Mouse (Mus musculus): Measurements from ENCODE around the gene Fbxl7.

DNA sequence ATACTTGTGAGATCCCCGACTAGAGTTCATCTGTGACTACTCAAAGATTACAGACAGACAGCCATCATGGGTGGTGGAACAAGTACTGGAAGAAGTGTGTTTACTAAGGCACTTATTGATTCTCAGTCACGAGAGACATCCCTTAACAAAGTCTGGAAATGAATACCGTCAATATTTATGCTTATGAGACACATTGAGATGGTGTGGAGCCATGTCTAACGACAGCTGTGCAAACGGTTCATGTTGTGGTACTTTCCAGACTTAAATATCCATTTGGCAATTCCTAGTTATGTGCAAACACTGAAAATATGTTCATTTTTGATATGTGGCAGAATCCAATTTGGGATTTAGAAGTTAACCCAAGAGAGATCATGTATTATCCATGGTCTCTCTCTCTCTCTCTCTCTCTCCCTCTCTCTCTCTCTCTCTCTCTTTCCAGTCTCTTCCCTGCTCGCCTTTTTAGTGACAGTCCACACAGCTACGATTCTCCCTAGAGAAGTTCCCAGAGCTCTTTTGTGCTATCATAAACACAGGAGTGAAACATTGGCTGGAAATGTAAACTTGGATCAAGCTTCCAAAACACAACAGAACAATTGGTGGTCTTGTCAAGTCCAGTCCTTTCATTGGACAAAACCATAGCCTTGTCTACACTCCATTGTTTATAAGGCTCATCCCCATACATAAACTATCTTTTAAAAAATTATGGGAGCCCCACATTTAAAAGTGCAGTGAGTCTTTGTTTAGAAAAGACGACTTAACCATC lies 315.3 kb downstream of the Fbxl7 start:
- no peak for TF ChIP-seq POLR2A (IDR thresholded peaks at IDR 0.05; ENCODE audit: low read depth, low read length)
- TF ChIP-seq CTCF (IDR thresholded peaks at IDR 0.05; ENCODE audit: extremely low read depth, insufficient read depth, insufficient read length, insufficient replicate concordance), result no peak

Data from spleen, adult 2 months (tissue).